Comparison of ENCODE assay signal across 8 mouse cellular contexts in the genomic region with DNA sequence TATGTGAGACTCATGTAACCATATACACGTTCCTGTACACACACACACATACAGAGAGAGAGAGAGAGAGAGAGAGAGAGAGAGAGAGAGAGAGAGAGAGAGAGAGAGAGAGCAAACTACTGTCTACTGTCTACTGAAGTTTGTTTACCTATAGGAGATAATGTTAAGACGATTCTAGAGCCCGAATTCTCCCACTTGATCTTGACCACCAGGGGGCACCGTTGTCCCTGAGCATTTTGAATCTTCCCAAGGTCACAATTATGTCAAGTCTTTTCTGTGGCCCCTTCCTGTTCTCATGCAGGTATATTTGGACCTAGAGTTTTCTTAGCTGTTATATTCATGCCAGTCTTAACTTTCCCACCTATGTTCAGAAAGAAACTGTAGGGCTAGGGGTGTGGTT. TPM values are rescaled to one million over a fixed set of nuclear protein-coding genes. Genes with fewer than 3 reads are reported as not detected.
DNase-seq lines count a peak whose midpoint lies in the region; ATAC-seq lines count a peak whose summit lies in the region.

No protein-coding gene starts in this region.

- H3K27me3 ChIP-seq in limb, embryonic 11.5 days (ENCODE audit: control insufficient read depth, insufficient read depth, low read length), result no peaks in the 10 kb centered on the region

- H3K27ac ChIP-seq in limb, embryonic 11.5 days (replicated peaks; ENCODE audit: low read depth, low read length), result no peak overlapping the region

- ATAC-seq in limb, embryonic 11.5 days (ENCODE audit: insufficient number of reproducible peaks, low FRiP score, low TSS enrichment, low read depth), result no peak
- peak; percentile 52 for ATAC-seq in neutrophil, adult 5-6 weeks (ENCODE audit: extremely low read depth, insufficient number of reproducible peaks, low FRiP score, poor library complexity, severe bottlenecking)

- DNase-seq in left cerebral cortex, adult 18-20 months (ENCODE audit: low spot score in 2 of 2), result peak; percentile 69 to 77
- no peak for DNase-seq in left cerebral cortex, adult 11 months (ENCODE audit: low spot score)
- peak; percentile 75 to 82 for DNase-seq in adrenal gland, adult 18-20 months (ENCODE audit: low spot score in 2 of 2)
- DNase-seq in embryo, embryonic 11 days, result peak; percentile 81
- peak; percentile 81 to 86 for DNase-seq in heart, postnatal 14 days
- peak; percentile 86 for DNase-seq in limb, embryonic 11.5 days (ENCODE audit: low spot score)
- peak; percentile 88 for DNase-seq in thymus, postnatal 14 days

- WGBS in limb, embryonic 11.5 days, result 1% methylated on average over 4 of the region's 4 CpGs

- H3K4me3 ChIP-seq in limb, embryonic 11.5 days (ENCODE audit: low read depth, low read length), result no peak overlapping the region

- no peaks in the 10 kb centered on the region for H3K36me3 ChIP-seq in limb, embryonic 11.5 days (ENCODE audit: control insufficient read depth, insufficient read depth, low read length)

- peaks cover 9% of the 10 kb centered on the region for H3K4me1 ChIP-seq in limb, embryonic 11.5 days (ENCODE audit: control insufficient read depth, insufficient read depth, low read length)

- H3K9me3 ChIP-seq in limb, embryonic 11.5 days (ENCODE audit: control insufficient read depth, low read length), result no peaks in the 10 kb centered on the region

- intact Hi-C loops in heart, postnatal 14 days (cut with DNase I), result loop anchor here (1.0 kb wide), 2 partner anchors 23 to 119 kb away; no protein-coding TSS in a partner anchor

- H3K4me2 ChIP-seq in limb, embryonic 11.5 days (ENCODE audit: low read depth, severe bottlenecking), result no peak overlapping the region

- H3K9ac ChIP-seq in limb, embryonic 11.5 days (ENCODE audit: low read length), result no peak overlapping the region

RNA-seq across cellular contexts. Expression of gene Cs, which starts 2.0 kb away (rescaled TPM):
- 100 to 1,000 TPM; 222 to 232 TPM for total RNA-seq in left cerebral cortex, adult 18-20 months (2021)
- total RNA-seq in adrenal gland, adult 18-20 months (2021), result 100 to 1,000 TPM; 349 to 654 TPM
- 1,000 to 10,000 TPM; 1,195 to 1,221 TPM for total RNA-seq in heart, postnatal 14 days (2021)
- polyA plus RNA-seq in limb, embryonic 11.5 days (2014; fragmentation: Nextera tagmentation; extraction: Ambion mirVana), result 231 and 232 TPM in 2 replicates
- 82.9 and 84.7 TPM in 2 replicates for total RNA-seq in neutrophil, adult 5-6 weeks (2017)

RNA-seq across cellular contexts. Expression of gene Cnpy2, which starts 13.3 kb away (rescaled TPM):
- total RNA-seq in left cerebral cortex, adult 18-20 months (2021), result 10 to 100 TPM; 65.8 to 68.7 TPM
- total RNA-seq in adrenal gland, adult 18-20 months (2021), result 100 to 1,000 TPM; 147 to 165 TPM
- 10 to 100 TPM; 58.1 to 66.7 TPM for total RNA-seq in heart, postnatal 14 days (2021)
- 343 and 351 TPM in 2 replicates for polyA plus RNA-seq in limb, embryonic 11.5 days (2014; fragmentation: Nextera tagmentation; extraction: Ambion mirVana)
- 23.6 and 30.7 TPM in 2 replicates for total RNA-seq in neutrophil, adult 5-6 weeks (2017)

RNA-seq across cellular contexts. Expression of gene Pan2, which starts 32.4 kb away (rescaled TPM):
- total RNA-seq in left cerebral cortex, adult 18-20 months (2021), result 10 to 100 TPM; 12.7 to 15.2 TPM
- 10 to 100 TPM; 14.5 to 19.1 TPM for total RNA-seq in adrenal gland, adult 18-20 months (2021)
- total RNA-seq in heart, postnatal 14 days (2021), result 10 to 100 TPM; 13.2 to 13.7 TPM
- 37.5 and 38.7 TPM in 2 replicates for polyA plus RNA-seq in limb, embryonic 11.5 days (2014; fragmentation: Nextera tagmentation; extraction: Ambion mirVana)
- total RNA-seq in neutrophil, adult 5-6 weeks (2017), result 30.0 and 31.3 TPM in 2 replicates

RNA-seq across cellular contexts. Expression of gene Coq10a, which starts 33.2 kb away (rescaled TPM):
- 10 to 100 TPM; 58.5 to 60.4 TPM for total RNA-seq in left cerebral cortex, adult 18-20 months (2021)
- 10 to 100 TPM; 79.8 to 90.2 TPM for total RNA-seq in adrenal gland, adult 18-20 months (2021)
- total RNA-seq in heart, postnatal 14 days (2021), result 100 to 1,000 TPM; 208 to 209 TPM
- 8.5 and 11.0 TPM in 2 replicates for polyA plus RNA-seq in limb, embryonic 11.5 days (2014; fragmentation: Nextera tagmentation; extraction: Ambion mirVana)
- 23.1 and 23.6 TPM in 2 replicates for total RNA-seq in neutrophil, adult 5-6 weeks (2017)

RNA-seq across cellular contexts. Expression of gene Il23a, which starts 37.0 kb away (rescaled TPM):
- not detected for total RNA-seq in left cerebral cortex, adult 18-20 months (2021)
- not detected for total RNA-seq in adrenal gland, adult 18-20 months (2021)
- total RNA-seq in heart, postnatal 14 days (2021), result under 1 TPM; 0.22 to 0.26 TPM
- polyA plus RNA-seq in limb, embryonic 11.5 days (2014; fragmentation: Nextera tagmentation; extraction: Ambion mirVana), result not detected in 2 replicates
- total RNA-seq in neutrophil, adult 5-6 weeks (2017), result not detected in 2 replicates
